Mouse (Mus musculus): Measurements from ENCODE around the gene Cmtm8.

The Cmtm8 gene

DNA sequence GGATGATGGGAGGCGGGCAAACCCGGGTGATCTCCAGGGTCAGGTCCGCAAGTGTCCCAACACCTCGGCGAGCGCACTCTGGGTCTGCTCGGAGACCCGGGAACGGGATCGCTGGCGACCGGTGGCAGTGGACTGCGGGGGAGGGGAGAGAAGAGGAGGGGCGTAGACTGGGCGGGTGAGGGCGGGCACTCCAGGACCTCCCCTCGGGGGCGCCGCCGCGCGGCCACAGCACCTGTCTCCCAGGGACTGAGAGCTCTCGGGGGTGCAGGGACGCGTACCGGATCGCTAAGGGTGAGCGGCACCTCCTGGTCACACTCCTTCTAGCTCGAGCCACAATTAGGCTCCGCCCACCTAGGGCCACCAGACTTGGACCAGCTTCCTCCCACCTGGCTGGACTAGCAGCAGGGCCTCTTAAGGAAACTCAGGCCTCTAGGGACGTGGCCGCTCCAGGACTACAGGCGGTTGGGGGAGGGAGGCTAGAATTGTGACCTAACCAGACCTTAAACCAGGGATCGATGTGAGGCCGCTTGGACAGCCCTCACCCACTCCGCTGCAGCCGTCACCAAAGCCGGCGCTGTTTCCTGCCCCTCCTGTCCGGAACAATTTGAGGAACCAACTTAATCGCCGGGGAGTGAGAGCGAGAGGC, at the start of gene Cmtm8:
Gene Cmtm8 (minus strand): TSS at position 140 of the 646 bp plus-strand sequence.
- DNase-seq (ENCODE audit: low spot score): peak; percentile 90

DNA sequence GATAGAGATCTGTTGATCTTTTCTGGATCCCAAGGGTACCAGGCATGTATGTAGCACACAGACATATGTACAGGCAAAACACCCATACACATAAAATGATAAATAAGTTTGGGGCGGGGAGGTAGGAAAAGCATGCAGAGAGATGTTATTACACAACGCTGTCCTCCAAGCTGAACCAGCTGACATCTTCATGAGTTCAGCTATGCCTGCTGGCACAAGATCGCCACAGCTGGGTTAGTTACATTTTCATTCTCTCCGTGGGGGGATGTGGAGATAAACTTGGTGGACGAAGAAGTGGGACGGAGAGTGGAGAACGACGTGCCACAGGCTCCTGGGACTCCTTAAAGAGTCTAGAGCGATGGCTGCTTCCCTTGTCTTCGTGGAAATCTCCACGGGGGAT, 49.0 kb upstream of the Cmtm8 start:
- DNase-seq (ENCODE audit: low spot score): no peak

DNA sequence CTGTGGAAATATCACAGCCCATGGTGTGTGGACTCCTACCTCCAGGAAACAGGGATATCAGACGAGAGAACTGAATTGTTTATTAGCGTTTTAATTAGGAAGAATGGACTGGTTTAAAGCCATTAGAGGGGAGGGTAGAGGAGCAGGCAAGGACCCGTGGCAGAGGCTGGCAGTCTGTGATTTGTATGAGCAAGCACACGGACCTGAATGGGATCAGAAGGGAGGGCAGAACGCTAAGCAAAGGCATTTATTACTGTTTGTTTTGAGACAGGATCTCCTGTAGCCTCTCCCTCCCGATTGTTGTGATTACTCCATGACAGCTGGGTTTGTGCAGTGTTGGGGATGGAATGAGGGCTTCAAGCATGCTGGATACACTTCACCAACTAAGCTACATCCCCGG, 46.4 kb upstream of the Cmtm8 start:
- no peak for DNase-seq (ENCODE audit: low spot score)

DNA sequence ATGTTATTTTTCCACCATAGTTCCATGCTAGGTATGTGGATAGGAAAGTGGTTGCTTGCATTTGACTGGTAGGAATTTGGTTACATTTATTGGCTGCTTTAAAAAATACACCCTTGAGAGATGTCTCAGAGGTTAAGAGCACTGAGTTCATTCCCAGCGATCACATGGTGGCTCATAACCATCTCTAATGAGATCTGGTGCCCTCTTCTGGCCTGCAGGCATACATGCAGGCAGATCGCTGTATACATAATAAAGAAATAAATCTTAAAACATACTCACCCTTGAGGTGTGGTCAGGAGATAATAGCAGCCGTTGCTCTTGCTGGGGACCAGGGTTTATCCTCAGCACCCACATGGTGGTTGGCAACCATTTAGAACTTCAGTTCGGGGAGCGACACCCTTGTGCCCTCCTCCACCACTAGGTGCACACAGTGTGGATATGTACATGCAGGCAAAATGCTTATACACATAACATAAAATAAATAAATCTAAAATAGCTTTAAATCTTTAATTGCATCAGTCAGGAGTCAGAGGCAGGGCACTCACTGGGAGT, 45.0 kb upstream of the Cmtm8 start:
- DNase-seq (ENCODE audit: low spot score): no peak

DNA sequence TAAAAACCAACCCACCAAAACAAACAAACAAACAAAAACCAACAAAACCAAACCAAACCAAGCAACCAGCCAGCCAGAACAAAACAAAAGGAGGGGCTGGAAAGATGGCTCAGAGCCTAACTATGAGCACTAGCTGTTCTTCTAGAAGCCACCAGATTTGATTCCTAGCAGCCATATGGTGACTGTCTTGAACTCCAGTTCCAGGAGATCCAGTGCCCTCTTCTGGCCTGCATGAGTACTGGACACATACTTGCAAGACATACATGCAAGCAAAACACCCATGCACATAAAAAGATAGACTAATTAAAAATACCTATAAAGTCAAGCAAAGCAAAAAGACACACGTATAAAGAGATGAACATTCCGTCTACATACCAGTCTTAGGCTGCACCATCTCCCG, 43.7 kb upstream of the Cmtm8 start:
- DNase-seq (ENCODE audit: low spot score): peak; percentile 43

DNA sequence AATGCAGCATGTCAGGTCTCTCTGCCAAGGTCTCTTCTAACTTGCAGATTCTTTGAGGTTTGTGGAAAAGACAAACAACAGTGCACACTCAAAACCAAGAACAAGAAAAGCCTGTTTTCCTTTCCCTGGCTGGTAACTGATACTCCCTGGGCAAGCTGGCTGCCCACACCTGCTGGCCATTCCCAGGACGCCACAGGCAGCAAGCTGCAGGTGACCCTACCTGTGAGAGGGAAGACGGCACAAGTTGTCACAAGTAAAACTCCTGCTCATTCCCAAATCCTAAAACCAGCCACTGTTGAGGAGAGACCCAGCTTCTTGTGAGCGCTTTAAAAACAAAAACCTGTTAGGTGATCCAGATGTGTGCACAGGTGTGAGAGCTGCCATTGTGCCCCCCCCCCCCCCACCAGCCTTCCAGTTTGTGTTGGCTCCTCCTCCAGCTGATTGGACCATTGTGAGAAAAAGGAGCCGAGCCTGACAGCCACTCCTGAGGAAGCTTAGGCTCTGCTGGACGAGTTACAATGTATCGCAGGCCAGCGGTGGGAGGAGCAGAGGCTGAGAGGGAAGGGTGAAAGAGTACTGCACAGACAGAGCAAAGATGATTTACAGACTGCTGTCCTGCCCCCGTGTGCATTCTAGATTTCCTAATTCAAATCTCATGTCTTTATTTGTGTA, 42.2 kb upstream of the Cmtm8 start:
- peak; percentile 64 for DNase-seq (ENCODE audit: low spot score)

DNA sequence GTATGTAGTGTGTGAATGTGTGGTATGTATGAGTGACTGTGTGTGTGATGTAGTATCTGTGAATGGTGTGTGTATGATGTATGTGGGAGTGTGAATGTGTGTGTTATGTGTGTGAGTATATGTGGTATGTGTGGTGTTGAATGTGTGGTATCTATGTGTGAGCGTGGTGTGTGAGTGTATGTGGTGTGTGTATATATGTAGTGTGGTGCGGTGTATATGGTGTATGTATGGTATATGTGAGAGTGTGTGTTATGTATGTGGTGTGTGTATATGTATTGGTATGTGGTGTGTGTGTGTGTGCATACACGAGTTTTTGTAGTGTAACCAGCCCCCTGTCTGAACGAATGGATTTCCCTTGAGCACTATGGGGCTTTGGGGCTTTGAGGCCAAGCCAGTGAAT, 41.6 kb upstream of the Cmtm8 start:
- no peak for DNase-seq (ENCODE audit: low spot score)

DNA sequence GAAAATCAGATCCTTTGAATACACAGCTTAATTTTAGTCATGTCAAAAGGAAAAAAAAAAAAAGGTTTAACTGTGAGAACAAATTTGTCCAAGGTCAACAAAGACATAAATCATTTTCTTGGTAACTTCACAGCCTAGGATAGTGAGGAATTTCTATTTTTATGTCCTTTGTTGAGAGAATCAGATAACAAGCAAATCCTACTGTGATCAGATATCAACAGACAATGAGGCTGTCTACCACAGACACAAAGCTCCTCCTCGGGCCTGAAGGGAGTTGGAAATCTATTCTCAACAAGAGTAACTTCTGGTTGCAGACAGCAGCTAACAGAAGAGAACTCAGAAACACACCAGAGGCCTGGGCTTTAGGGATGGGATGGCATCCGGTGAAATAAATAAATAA, 38.0 kb upstream of the Cmtm8 start:
- DNase-seq (ENCODE audit: low spot score): peak; percentile 8

DNA sequence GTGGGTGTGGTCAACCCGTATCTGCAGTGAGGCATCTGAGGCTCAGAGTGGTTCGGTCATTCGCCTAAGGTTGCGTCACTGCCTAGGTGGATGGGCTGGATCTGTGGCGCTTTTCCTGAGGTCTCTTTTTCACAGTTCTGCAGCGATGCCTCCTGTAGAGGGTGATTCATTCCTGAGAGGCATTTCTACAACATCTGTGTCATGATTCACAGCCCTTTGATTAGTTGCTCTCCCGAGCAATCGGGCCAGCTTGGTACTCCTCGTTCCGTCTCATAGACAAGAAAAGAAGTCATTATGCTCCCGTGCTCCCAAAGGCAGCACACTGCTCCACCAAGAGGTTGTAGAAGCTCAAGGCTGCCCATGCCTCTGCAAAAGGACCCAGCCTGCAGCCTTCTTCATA, 11.4 kb upstream of the Cmtm8 start:
- no peak for DNase-seq (ENCODE audit: low spot score)

DNA sequence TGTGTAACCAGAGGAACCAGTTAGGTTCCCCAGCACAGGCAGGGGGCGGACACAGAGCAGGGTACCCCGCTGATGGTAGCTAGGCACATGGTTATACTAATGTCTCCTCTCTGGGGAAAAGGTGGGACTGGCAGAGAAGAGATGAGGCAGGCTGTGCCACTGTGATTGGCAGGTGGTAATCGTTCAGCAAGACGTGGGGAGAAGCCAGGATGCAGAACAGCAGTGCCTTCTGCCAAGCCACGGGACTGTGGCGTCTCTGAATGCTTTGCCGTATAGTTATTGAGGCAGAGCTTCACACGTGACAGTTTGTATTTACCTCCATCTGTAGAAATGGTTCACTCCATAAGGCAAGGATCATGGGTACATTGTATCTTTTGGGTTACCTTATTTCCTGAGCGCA, 10.7 kb upstream of the Cmtm8 start:
- no peak for DNase-seq (ENCODE audit: low spot score)

DNA sequence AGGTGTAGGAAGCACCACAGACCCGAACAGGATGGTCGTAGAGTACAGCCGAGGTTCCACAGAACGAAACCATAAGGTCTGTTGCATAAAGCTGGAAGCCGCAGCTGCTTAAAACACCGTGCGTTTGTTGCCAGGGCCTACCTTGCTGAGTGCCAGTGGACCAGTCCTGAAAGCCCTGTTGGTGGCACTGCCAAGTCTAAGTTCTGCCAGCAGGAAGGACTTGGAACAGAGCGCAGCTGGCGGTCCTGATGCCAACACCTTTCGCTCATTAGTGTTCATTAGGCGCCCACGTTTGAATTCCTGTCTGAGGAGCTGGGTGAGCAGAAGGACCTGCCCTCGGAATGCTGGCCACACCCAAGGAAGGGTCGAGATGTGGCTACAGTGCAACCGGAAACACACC, 9.4 kb upstream of the Cmtm8 start:
- peak; percentile 36 for DNase-seq (ENCODE audit: low spot score)

DNA sequence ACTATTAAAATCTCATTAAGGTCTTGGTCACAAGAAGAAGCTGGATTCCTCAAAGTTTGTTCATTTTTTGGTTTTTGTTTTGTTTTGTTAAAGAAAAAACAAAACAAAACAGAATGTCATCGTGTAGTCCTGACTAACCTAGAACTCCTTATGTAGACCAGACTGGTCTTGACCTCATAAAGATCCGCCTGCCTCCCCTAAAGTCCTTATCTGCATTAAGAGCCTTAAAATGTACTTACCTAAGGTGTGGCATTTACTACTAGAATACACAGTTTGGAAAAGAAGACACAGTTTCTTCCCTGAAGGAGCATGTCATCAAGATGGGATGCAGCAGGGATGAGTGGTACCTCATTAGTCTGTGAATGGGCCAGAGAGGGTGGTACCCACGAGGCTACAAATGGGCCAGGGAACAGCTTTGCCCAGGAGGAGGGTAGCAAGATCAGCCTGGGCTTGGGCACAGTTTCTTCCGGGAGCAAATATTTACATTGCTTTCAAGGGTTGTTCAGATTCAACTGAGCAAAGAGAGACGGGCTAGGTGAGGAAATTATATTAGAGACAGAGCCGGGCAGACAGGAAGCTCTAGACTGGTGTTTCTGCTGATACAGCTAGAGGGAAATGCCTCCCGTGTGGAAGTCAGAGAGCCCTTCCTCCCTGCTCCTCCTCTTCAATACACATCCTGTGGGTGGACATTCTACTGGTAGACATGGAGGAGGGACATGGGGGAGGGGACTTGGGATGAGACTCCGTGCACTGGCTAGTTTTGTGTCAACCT, 7.6 kb upstream of the Cmtm8 start:
- DNase-seq (ENCODE audit: low spot score): peak; percentile 78

DNA sequence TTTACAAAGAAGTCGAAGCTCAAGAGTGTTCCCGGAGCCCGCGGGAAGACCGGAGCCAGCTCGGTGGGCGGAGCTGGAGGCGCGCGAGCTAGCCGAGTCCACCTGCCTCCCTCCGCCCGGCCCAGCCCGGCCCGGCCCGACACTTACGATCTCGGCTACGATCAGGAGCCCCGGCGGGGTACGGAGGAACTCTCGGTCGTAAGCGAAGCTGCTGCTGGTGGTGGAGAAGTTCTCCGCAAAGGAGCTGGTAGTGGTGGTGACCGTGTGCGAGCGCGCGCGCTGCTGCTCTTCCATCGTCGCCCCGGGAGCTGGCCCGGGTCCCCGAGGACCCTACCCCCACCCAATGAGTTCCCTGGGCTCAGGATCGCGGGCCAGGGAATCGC, 331 bp downstream of the Cmtm8 start:
- peak; percentile 57 for DNase-seq (ENCODE audit: low spot score)

DNA sequence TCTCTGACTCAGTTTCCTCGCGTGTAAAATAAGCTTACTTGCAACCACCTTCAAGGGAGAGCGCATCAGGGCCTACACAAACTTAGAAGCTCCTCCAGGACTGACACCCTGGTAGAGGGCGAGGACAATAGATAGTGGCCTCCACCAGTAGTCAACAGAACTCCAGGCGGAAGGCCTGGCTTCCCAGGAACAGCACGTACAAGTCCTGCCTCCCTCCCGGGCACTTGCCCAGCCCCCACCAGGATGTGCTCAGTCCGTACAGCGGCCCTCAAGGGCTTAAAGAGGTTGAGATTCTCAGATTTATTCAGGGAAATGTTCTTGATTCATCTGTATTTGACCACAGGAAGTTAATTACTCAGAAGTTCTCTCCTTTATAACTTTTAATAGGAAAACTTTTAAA, 1.1 kb downstream of the Cmtm8 start:
- peak; percentile 64 for DNase-seq (ENCODE audit: low spot score)

DNA sequence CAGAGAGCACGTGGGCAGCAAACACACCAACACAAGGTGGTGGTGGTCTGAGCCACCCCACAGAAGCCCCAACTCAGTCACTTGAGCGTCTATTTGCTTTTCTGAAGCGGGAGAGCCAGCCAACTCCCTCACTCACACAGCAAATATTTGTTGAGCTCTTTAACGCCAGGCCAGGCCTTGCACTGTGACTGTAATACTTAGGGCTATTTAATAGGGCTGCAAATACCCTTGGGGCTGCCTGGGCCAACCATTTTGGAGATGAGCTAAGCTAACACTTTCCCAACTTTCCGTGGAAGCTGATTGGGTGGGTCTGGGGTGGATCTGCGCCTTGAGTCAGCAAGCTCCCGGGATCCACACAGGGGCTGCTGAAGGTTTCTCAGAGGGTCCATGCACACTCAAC, 1.7 kb downstream of the Cmtm8 start:
- DNase-seq (ENCODE audit: low spot score): peak; percentile 67

DNA sequence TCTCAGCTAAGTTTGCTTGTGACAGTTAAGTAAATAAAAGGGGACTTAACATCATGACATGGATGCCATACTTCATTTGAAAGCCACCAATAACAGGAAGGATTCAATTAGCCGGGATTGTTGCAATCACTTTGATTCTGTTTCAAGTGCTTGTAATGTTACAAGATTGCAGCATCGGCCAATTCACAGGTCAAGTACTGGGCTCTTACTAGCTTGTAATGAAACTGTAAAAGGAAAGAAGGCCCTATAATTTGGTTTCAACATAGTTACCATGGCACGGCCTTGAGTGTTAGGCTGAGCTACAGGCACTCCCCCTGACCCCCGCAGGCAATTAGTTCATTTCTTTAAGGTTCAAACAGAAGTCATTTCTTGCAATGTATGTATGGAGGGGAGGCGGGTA, 5.1 kb downstream of the Cmtm8 start:
- DNase-seq (ENCODE audit: low spot score): peak; percentile 72

DNA sequence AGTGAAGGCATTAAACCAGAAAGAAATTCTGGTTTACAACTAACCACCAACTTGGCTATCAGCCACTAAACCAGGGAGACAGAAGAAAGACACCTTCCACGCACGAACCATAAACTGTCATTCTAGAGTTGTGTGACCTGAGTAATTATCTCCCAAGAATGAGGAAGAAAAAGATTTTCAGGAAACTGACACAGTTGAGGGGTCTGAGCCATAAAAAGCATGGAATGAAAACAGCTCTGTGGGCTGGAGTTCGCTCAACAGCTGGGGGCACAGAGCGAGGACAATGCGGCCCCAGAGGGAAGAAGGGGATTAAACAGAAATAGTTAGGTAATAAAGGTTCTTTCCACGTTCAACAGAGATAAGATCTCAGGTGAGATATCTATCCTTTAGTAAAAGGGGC, 12.4 kb downstream of the Cmtm8 start:
- no peak for DNase-seq (ENCODE audit: low spot score)

DNA sequence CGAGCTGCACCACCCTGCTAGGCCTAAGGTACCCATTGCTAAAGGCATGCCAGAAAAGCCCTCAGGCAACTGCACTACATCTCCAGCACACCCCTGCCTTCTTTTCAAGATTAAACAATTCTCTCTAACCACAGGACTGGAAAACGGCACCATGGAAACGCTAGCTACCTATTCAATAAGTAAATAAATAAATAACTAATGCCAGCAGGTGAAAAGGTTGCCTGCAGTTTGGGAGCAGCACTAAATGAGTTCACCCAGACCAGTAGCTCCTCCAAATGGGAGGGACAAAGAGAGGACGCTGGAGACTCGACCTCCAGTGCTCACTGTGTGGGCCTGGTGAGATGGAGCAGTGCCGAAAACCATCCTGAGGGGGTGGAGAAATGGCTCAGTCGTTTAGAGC, 13.6 kb downstream of the Cmtm8 start:
- DNase-seq (ENCODE audit: low spot score): no peak

DNA sequence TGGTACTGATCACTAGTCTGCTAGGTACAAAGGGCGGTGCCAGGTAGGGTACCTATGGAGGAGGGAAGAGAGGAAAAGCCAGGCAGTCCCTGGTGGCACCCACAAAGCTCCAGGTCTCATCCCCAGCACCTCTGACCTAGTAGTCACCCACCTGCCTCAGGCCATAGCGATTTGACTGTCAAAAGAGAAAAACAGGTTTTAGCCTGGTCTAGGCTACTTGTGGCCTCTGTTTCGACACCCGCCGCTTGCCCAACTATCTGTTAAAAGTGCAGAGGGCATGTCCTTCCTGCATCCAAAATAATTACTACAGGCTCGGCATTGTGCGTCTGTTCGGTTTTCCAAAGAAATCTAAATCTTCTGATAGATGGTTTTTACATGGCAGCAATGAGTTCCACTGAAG, 14.3 kb downstream of the Cmtm8 start:
- no peak for DNase-seq (ENCODE audit: low spot score)

DNA sequence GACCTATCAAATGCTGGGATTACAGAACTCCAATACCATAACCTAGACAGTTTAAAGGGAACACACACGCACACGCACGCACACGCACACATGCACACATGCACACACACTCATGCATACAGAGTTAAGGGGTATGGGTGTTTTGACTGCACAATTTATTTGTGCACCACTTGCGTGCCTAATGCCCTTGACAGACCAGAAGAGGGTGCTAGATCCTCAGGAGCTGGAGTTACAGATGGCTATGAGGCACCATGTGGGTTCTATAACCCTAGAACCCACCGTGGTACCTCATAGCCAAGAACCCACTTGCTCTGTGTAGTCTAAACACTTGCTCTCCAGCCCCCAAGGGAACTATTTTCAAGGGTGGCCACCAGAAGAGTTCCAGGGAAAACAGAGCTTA, 15.6 kb downstream of the Cmtm8 start:
- no peak for DNase-seq (ENCODE audit: low spot score)

DNA sequence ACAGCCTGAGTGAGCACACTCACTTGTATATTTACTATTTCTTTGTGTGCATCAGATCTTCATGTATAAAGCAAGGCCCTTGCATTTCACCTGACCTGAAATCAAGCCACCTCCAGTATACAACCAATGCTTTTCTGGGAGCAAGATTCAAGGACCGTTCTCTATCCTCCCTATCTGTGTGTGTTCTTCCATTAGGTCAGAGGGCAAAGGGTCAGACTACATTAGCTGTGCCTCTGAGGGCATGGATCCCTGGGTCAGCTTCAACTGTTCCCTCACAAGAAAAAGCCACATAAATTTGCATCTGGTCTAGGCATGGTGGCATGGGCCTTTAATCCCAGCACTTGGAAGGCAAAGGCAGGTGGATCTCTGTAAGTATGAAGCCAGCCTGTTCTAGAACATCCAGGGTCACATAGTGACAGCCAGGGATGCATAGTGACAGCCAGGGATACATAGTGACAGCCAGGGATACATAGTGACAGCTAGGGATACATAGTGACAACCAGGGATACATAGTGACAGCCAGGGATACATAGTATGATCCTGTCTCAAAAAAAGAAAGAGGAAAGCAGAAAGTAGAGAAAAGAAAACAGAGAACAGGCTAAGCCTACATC, 16.6 kb downstream of the Cmtm8 start:
- DNase-seq (ENCODE audit: low spot score): no peak

DNA sequence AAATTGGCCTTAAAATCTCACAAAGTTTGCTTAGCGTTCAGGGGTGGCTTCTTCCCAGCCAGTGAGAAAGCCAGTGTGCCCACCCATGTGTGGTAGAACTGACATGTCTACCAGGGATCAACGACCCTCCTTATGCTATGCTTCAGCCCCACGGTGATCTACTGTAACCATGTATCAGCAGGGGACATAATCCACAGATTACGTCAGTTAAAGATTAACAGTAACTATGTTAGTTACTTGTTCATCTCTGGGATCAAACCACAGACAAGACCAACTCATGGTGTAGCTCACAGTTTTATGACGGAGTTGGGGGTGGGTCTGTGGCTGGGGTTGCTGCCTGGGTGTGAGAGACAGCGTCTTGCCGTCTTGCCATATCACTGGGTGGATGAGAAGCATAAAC, 19.8 kb downstream of the Cmtm8 start:
- no peak for DNase-seq (ENCODE audit: low spot score)

Measured in lung, postnatal 25 days (tissue).